Mouse (Mus musculus) bone marrow, adult 2 months (tissue): ENCODE measurements around the gene Prpsap1.

Experiments used
- CTCF ChIP-seq: fragments of 200-500 bp; IDR thresholded peaks from 2 replicates; pipeline ENCODE4 v1.5.1; 2011; ENCODE audit warnings: low read length, control low read depth; ENCODE audit not compliant: control insufficient read depth, insufficient read depth
- POLR2A ChIP-seq: fragments of 200-500 bp; IDR thresholded peaks from 2 replicates; pipeline ENCODE4 v1.6.1; 2011; ENCODE audit warnings: low read depth, mild to moderate bottlenecking, control low read depth, low read length, borderline replicate concordance; ENCODE audit not compliant: control insufficient read depth

DNA sequence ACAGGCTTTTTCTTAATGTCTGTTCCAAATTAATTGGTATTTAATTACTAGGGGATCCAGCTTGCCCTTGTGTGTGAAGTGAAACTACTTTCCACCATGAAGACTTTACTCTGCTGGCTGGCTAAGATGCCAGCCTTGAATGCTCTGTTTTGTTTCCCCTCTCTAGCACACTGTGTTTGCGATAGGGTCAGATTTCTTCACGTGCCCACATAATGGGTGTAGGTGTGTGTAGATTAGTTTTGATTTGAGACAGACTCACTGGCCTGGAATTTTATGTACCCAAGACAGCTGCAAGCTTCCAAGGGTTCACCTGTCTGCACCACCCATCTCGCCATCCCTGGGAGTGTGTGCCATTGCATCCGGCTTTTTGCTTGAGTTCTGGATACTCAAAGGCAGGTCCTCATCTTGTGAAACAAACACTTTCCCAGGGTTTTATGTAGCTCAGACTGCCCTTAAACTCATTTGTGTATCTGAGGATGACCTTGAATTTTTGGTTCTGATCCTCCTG lies 19.6 kb upstream of the Prpsap1 start:
- TF ChIP-seq CTCF: no peak
- no peak for TF ChIP-seq POLR2A
